Mouse (Mus musculus): ENCODE measurements at regions not wholly inside any gene's neighbourhood (a gene's known extent, or its start where the extent isn't known, plus 50 kb on each side); places are given as distances from the start of the nearest gene placed in this dataset.

- TF ChIP-seq CTCF (IDR thresholded peaks at IDR 0.05; ENCODE audit: low read depth, low read length) (no peak), POLR2A (IDR thresholded peaks at IDR 0.05; ENCODE audit: insufficient read depth, low read length) (no peak), EP300 (IDR thresholded peaks at IDR 0.05; ENCODE audit: insufficient read depth, low read depth, low read length) (peak; percentile 66; the same call in 1 of the 2 replicates)
Observed at GRCm38 (mm10) chr13:48324290-48324718, 63.3 kb downstream of the Id4 start.
